ENCODE assay signal across 16 mouse cellular contexts in the genomic region with DNA sequence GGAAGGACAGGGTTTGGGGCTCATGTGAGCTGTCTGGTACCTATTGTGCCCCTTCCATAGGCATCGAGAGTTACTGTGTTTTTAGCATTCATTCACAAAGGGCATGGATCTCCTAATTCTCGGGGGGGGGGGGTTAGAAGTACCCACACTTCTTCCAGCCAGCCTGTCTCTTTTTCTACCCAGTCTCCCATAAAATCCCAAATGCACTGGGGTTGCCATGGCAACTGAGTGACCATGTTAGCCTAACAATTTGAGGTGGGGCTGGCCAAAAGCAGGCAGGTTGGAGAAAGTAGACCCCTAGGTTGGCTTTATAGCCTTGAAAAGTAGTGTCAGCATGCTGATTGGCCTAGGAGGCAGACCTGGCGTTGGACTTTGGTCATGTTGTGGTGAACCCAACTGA. TPM values are rescaled to one million over a fixed set of nuclear protein-coding genes. Genes with fewer than 3 reads are reported as not detected.
DNase-seq lines count a peak whose midpoint lies in the region; ATAC-seq and TF ChIP-seq lines count a peak whose summit lies in the region.
"Had no signal": no experiment of that assay in that cellular context is flagged by ENCODE, and none has a peak within 500 bp of the region (broad histone marks: within the 10 kb centered on the region; RNA-seq: fewer than 3 reads in every experiment).

No protein-coding gene starts in this region.

- no peak for DNase-seq in hindbrain, embryonic 11.5 days (ENCODE audit: low spot score)
- peak; percentile 32 for DNase-seq in ZHBTc4 (ENCODE audit: low read depth, low spot score)
- no peak for DNase-seq in limb, embryonic 14.5 days (ENCODE audit: low spot score)
- no peak for DNase-seq in urinary bladder, postnatal 10 days (ENCODE audit: low spot score)
- no peak for DNase-seq in thymus, adult 18-20 months
- DNase-seq in natural killer cell, adult 2 months (ENCODE audit: low spot score in 2 of 2): no peak
- DNase-seq: adrenal gland, postnatal 25 days; B cell, adult 2 months; liver; lung, embryonic 14.5 days; right cerebral cortex, postnatal 14 days; thymus, postnatal 36 days had no signal

- no peak overlapping the region for H3K4me3 ChIP-seq in hindbrain, embryonic 12.5 days
- H3K4me3 ChIP-seq in hindbrain, embryonic 11.5 days (ENCODE audit: low read depth, low read length): no peak overlapping the region
- H3K4me3 ChIP-seq in forebrain, embryonic 16.5 days (replicated peaks; ENCODE audit: low read length): no peak overlapping the region
- no peak overlapping the region for H3K4me3 ChIP-seq in limb, embryonic 14.5 days (replicated peaks; ENCODE audit: low read length)
- H3K4me3 ChIP-seq: embryonic facial prominence, embryonic 12.5 days; heart, embryonic 13.5 days had no signal

- no peaks in the 10 kb centered on the region for H3K9me3 ChIP-seq in hindbrain, embryonic 12.5 days (replicated peaks)
- no peaks in the 10 kb centered on the region for H3K9me3 ChIP-seq in hindbrain, embryonic 11.5 days (ENCODE audit: control insufficient read depth, low read length)
- H3K9me3 ChIP-seq in forebrain, embryonic 16.5 days (ENCODE audit: control insufficient read depth, low read length): no peaks in the 10 kb centered on the region
- H3K9me3 ChIP-seq in limb, embryonic 14.5 days (ENCODE audit: control insufficient read depth, low read length): no peaks in the 10 kb centered on the region
- H3K9me3 ChIP-seq: embryonic facial prominence, embryonic 12.5 days; heart, embryonic 13.5 days had no signal

- TF ChIP-seq POLR2A in limb, embryonic 14.5 days (IDR thresholded peaks at IDR 0.05; ENCODE audit: borderline replicate concordance, extremely low read depth, insufficient read depth, insufficient read length): no peak

- no peak overlapping the region for H3K4me2 ChIP-seq in hindbrain, embryonic 12.5 days (replicated peaks)
- H3K4me2 ChIP-seq in hindbrain, embryonic 11.5 days (replicated peaks; ENCODE audit: low read depth, low read length): no peak overlapping the region
- no peak overlapping the region for H3K4me2 ChIP-seq in forebrain, embryonic 16.5 days (ENCODE audit: low read length)
- H3K4me2 ChIP-seq in limb, embryonic 14.5 days (replicated peaks; ENCODE audit: low read depth, low read length, severe bottlenecking): no peak overlapping the region
- H3K4me2 ChIP-seq: embryonic facial prominence, embryonic 12.5 days; heart, embryonic 13.5 days; lung, embryonic 14.5 days had no signal

- H3K36me3 ChIP-seq in hindbrain, embryonic 12.5 days: no peaks in the 10 kb centered on the region
- H3K36me3 ChIP-seq in hindbrain, embryonic 11.5 days (ENCODE audit: control insufficient read depth, insufficient read depth, low read length): no peaks in the 10 kb centered on the region
- no peaks in the 10 kb centered on the region for H3K36me3 ChIP-seq in forebrain, embryonic 16.5 days (ENCODE audit: control insufficient read depth, insufficient read depth)
- peaks cover 89% of the 10 kb centered on the region for H3K36me3 ChIP-seq in limb, embryonic 14.5 days (ENCODE audit: control insufficient read depth, insufficient read depth, low read length)

- peaks cover 30% of the 10 kb centered on the region for H3K4me1 ChIP-seq in hindbrain, embryonic 12.5 days
- H3K4me1 ChIP-seq in hindbrain, embryonic 11.5 days (replicated peaks; ENCODE audit: control insufficient read depth, insufficient read depth, low read length): 0 out of 2 replicates have a peak, but pooled peaks cover 3% of the 10 kb centered on the region
- H3K4me1 ChIP-seq in forebrain, embryonic 16.5 days (replicated peaks; ENCODE audit: control insufficient read depth, insufficient read depth, low read length): peaks cover 18% of the 10 kb centered on the region
- H3K4me1 ChIP-seq in limb, embryonic 14.5 days (ENCODE audit: control insufficient read depth, insufficient read depth, low read length): peaks cover 20% of the 10 kb centered on the region

- WGBS in hindbrain, embryonic 12.5 days: 45% methylated on average over 3 of the region's 3 CpGs
- 51% methylated on average over 3 of the region's 3 CpGs for WGBS in hindbrain, embryonic 11.5 days
- WGBS in forebrain, embryonic 16.5 days: 33% methylated on average over 3 of the region's 3 CpGs
- WGBS in limb, embryonic 14.5 days: 60% methylated on average over 3 of the region's 3 CpGs

- H3K27me3 ChIP-seq in hindbrain, embryonic 12.5 days: no peaks in the 10 kb centered on the region; the same call in 1 of the 2 replicates
- no peaks in the 10 kb centered on the region for H3K27me3 ChIP-seq in hindbrain, embryonic 11.5 days (ENCODE audit: control insufficient read depth, insufficient read depth, low read length)
- no peaks in the 10 kb centered on the region for H3K27me3 ChIP-seq in forebrain, embryonic 16.5 days (replicated peaks; ENCODE audit: control insufficient read depth, insufficient read depth, low read length)
- no peaks in the 10 kb centered on the region for H3K27me3 ChIP-seq in limb, embryonic 14.5 days (ENCODE audit: control insufficient read depth, insufficient read depth, low read length)
- H3K27me3 ChIP-seq: embryonic facial prominence, embryonic 12.5 days had no signal

- no peak for ATAC-seq in hindbrain, embryonic 12.5 days (ENCODE audit: low FRiP score)
- ATAC-seq in hindbrain, embryonic 11.5 days (ENCODE audit: low FRiP score): no peak
- ATAC-seq in forebrain, embryonic 16.5 days: no peak
- no peak for ATAC-seq in limb, embryonic 14.5 days (ENCODE audit: low FRiP score, low read depth)

- H3K27ac ChIP-seq in hindbrain, embryonic 12.5 days: 0 out of 2 replicates have a peak overlapping the region, but pooled peaks have one; percentile 44
- no peak overlapping the region for H3K27ac ChIP-seq in hindbrain, embryonic 11.5 days (ENCODE audit: low read depth, low read length)
- H3K27ac ChIP-seq in forebrain, embryonic 16.5 days (ENCODE audit: low read length): peak overlapping the region; percentile 41; the same call in 1 of the 2 replicates
- H3K27ac ChIP-seq in limb, embryonic 14.5 days (replicated peaks; ENCODE audit: low read depth, low read length): peak overlapping the region; percentile 76
- H3K27ac ChIP-seq: heart, embryonic 13.5 days had no signal

- no peak overlapping the region for H3K9ac ChIP-seq in hindbrain, embryonic 12.5 days
- no peak overlapping the region for H3K9ac ChIP-seq in hindbrain, embryonic 11.5 days (ENCODE audit: low read depth, low read length)
- H3K9ac ChIP-seq in forebrain, embryonic 16.5 days (replicated peaks; ENCODE audit: low read depth, low read length): no peak overlapping the region
- no peak overlapping the region for H3K9ac ChIP-seq in limb, embryonic 14.5 days (ENCODE audit: low read depth, low read length, severe bottlenecking)
- H3K9ac ChIP-seq: embryonic facial prominence, embryonic 12.5 days; heart, embryonic 13.5 days; lung, embryonic 14.5 days had no signal

RNA-seq across cellular contexts. Expression of a gene that starts 8.8 kb away (rescaled TPM):
- 29.8 and 32.5 TPM in 2 replicates for polyA plus RNA-seq in hindbrain, embryonic 12.5 days (2016; fragmentation: Nextera tagmentation; extraction: Ambion mirVana)
- 5.3 and 9.9 TPM in 2 replicates for polyA plus RNA-seq in hindbrain, embryonic 11.5 days (2014; fragmentation: Nextera tagmentation; extraction: Ambion mirVana)
- polyA plus RNA-seq in forebrain, embryonic 16.5 days (2015; fragmentation: Nextera tagmentation; extraction: Ambion mirVana): 7.4 and 8.7 TPM in 2 replicates
- polyA plus RNA-seq in limb, embryonic 14.5 days (2012; rRNA removed): 254 and 284 TPM in 2 replicates
- 153 TPM in 2 replicates for polyA plus RNA-seq in limb, embryonic 14.5 days (2014; fragmentation: Nextera tagmentation; extraction: Ambion mirVana)

RNA-seq across cellular contexts. Expression of a gene that starts 45.9 kb away (rescaled TPM):
- 59.7 and 61.0 TPM in 2 replicates for polyA plus RNA-seq in hindbrain, embryonic 12.5 days (2016; fragmentation: Nextera tagmentation; extraction: Ambion mirVana)
- 71.4 and 72.4 TPM in 2 replicates for polyA plus RNA-seq in hindbrain, embryonic 11.5 days (2014; fragmentation: Nextera tagmentation; extraction: Ambion mirVana)
- 63.0 and 63.1 TPM in 2 replicates for polyA plus RNA-seq in forebrain, embryonic 16.5 days (2015; fragmentation: Nextera tagmentation; extraction: Ambion mirVana)
- 55.8 and 71.7 TPM in 2 replicates for polyA plus RNA-seq in limb, embryonic 14.5 days (2012; rRNA removed)
- polyA plus RNA-seq in limb, embryonic 14.5 days (2014; fragmentation: Nextera tagmentation; extraction: Ambion mirVana): 74.6 and 75.4 TPM in 2 replicates
